Mouse (Mus musculus) spleen, embryonic (tissue): ENCODE results near the gene Fam49a.

Experiments used
- CTCF ChIA-PET: fragments of 350-600 bp; sonication (Branson Sonifier 250); formaldehyde crosslinking; loops from one replicate; lab custom pipeline; 2022; lab: Charles Lee

Gene Fam49a

DNA sequence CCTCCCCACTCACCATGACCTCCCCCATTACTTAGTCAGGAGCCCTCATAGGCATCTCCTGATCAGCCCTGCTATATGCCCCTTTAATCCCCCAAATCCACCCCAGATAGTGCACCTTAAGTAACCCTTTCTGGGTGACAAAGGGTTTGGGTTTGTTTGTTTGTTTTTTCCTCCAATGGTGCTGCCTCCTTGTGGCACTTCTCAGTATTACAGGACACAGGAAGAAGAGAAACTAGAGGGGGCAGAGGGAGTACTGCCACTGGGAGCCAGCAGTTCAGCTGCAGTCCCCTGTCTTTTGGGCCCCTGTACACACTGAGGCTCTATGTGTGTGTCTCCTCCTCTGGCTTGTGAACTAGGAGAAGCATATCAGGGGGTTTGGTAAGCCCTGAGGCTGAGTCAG is 51.5 kb downstream of the Fam49a start:
- CTCF ChIA-PET = no interaction called here

DNA sequence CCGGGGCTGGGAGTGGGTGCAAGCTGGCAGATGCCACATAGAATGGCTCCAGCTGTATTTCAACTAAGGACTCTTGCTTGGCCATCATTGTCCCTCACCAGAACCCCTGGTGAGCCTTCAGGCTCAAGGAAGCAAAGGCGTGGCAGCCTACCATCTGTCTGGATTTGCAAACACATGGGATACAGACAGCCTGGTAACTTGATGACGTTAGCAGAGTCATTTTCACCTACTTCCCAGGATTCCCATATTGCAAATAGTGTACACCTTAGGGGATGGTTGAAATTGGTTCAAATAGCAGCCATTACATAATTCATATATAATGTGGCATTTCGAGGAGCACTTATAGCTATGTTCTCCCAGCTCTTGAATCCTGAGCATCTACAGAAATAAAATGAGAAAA is 52.0 kb downstream of the Fam49a start:
- CTCF ChIA-PET = interaction anchor here (0.6 kb wide), 1 partner anchor 9 kb away, joined by 3 read pairs; no protein-coding TSS in a partner anchor

DNA sequence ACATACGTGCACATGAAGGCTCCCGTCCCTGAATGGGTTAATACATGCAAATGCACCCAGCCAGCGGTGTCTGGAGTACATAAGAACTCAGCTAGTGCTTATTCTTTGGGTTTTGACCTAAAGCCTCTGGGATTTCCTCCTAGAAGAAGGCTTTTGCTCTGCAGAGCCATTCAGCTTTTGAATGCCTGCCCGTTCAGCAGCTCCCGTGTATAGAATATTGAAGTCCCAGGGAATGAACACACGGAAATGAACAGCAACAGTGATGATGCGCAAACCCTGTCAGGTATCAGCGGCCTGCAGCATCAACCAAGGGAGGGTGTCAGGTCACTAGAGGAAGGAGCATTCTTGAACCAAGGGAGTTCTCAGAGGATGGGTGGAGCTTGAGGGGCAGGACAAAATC is 52.4 kb downstream of the Fam49a start:
- CTCF ChIA-PET = interaction anchor here (0.6 to 1.0 kb wide), 2 partner anchors 9 to 138 kb away, joined by 3 to 7 read pairs; no protein-coding TSS in a partner anchor

DNA sequence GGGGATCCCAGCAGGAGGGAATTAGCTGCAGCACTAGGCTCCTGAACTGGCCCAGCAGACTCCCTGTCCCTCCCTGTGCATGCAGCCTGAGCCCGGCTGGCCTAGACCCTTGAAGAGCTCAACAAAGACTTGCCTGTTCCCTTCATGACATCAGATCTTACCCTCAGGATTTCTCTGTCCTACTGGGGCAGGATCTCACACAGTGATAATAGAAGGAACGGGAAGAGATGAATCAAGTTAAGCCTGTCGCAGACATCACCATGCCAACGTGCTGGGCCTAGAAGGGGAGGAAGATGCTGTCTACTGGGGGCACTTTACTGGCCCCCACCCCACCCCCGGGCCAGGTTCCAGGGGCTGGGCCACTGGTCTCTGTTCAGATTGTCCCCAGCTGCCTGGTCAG is 53.1 kb downstream of the Fam49a start:
- CTCF ChIA-PET = interaction anchor here (0.6 to 1.0 kb wide), 3 partner anchors 77 to 1003 kb away, joined by 3 to 21 read pairs (median 7); no protein-coding TSS in a partner anchor

DNA sequence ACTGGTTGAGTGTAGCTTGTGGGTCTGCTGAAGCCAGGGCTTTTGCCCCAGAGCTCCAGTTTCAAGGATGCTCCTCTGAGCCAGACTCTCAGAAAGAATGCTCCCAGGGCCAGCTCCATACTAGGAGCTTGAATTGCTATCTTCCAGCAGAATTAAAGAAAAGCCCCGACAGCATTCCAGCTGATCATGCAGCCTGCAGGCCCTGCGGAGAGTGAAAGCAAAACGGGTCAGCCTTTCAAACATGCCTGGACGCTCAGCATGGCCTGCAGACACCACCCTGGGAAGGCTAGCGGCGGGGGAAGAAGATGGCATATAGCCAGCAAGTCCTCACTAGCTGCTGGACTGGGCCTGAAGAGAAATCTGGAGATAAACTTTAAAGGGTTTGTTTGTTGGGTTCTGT is 55.0 kb downstream of the Fam49a start:
- CTCF ChIA-PET = interaction anchor here (0.6 kb wide), 1 partner anchor 104 kb away, joined by 4 read pairs; no protein-coding TSS in a partner anchor

DNA sequence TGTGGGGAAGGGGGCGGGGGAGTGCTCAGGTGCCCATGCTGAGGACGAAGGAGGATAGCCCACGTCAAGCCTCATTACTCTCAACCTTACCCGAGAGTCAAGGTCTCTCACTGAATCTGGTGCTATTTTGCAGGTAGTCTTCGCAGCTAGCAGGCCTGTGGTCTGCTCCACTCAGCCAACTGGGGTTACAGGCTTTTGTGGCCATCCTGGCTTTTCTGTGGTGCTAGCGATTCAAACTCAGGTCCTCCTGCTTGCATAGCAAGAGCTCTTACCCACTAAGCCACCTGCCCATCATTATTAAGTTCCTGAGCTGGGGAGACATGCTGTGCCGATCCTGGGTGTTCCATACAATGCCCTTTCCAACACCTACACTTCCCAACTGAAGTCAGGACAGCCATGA is 55.7 kb downstream of the Fam49a start:
- CTCF ChIA-PET = no interaction called here

DNA sequence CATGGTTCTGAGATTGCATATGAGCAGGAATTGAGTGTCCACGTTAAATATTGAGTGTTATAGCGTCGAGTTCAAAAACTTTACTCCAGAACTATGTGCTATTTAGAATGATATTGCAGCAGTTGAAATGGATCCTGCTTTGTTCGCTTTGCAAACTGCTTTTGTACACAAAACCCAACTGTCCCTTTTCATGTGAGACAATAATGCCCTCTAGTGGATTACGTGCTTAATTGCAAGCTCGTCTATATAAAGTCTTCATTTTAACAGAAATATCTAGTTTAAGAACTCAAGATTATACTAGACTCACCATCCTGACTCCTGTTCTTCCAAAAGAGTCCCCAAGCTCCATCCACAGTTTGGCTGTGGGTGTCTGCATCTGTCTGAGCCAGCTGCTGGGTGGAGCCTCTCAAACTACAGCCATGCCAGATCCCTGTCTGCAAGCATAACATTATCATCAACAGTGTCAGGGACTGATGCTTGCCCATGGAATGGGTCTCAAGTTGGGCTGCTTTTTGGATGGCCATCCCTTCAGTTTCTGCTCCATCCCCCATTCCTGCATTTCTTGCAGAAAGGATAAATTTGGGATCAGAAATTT is 56.3 kb downstream of the Fam49a start:
- CTCF ChIA-PET = no interaction called here

DNA sequence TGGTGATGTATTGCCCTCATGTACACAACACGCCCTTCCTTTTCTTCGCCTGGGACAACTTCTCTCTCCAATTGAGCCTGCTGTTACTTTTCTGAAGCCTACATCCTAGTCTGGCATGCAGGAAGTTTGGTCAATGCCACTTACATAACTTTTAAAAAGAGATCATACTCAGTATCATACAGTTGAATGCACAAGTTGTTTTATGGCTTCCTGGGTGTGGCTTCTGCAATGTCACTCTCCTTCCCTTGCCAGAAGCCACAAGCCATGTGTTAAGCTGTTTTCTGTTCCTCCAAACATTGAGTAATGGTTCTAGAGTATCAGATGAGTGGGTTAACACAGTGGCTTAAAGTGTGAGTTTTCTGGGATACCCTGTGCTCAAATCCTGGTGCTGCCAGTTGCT is 58.8 kb downstream of the Fam49a start:
- CTCF ChIA-PET = interaction anchor here (2.3 kb wide), 1 partner anchor 144 kb away, joined by 7 read pairs; no protein-coding TSS in a partner anchor

- CTCF ChIA-PET = interaction anchor here (2.3 kb wide), 1 partner anchor 145 kb away, joined by 7 read pairs; no protein-coding TSS in a partner anchor
Measured at GRCm38 (mm10) chr12:12321111-12321510, 59.2 kb downstream of the Fam49a start.

DNA sequence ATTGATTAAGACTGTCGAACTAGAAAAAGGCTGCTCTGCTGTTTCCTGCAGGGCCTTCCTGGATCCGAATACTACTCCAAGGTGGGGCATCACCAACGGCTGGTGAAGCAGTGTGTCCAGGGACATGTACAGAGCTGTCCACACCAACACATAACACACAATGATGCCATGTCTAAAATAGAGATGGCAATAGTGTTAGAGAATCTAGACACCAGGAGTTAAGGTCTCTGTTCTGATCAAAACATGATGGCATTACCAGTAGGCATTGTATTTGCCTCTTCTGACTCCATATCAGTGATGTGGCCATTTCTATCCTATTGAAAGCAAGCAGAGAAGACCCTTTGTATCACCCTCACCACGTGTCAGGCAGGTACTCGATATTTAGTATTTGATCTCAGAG is 61.1 kb downstream of the Fam49a start:
- CTCF ChIA-PET = interaction anchor here (0.7 to 1.4 kb wide), 4 partner anchors 14 to 148 kb away, joined by 3 to 4 read pairs (median 3); no protein-coding TSS in a partner anchor

DNA sequence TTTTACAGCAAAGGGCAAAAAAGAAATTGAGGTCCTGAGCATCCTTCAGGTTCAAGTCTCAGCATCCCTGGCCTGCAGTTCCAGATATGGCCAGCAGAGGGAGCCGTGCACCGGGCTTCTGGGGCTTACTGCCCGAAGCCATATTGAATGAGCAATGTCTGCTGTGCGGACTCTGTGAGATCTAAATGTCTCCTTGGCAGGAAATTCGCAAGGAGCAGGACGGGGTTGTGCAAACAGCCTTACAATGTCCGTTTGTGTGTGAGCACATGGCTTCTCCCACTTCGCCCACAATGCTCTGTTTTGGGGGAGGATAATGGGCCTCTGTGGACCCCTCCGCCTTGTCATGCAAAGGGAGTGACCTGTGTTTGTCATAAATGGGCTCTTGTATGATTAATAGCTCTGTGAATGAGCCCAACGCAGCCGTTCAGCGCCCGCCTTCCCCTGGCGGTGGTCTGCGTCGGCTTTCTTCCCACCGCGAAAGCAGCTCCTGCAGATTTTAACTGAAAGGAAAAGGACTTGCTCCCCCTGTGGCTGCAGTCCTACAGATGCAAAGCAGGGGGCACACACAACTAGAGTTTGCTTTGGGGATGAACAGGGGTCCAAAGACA is 61.8 kb downstream of the Fam49a start:
- CTCF ChIA-PET = interaction anchor here (0.6 to 1.4 kb wide), 6 partner anchors 19 to 1044 kb away, joined by 3 to 7 read pairs (median 3); no protein-coding TSS in a partner anchor

DNA sequence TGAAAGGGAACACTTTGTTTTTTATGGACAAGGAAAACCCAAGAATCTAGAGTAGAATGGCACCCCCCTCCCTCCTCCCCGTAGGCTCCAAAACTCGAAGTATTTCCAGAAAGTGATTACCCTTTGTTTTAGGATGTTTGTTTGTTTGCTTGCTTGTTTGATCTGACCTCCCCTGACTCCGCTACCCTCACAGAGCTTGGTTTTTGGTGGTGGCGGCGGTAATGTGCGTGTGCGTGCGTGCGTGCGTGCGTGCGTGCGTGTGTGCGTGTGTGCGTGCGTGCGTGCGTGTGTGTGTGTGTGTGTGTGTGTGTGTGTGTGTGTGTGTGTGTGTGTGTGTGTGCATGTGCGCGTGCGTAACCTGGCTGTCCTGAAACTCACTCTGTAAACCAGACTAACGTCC is 62.3 kb downstream of the Fam49a start:
- CTCF ChIA-PET = interaction anchor here (0.6 to 1.4 kb wide), 6 partner anchors 12 to 1045 kb away, joined by 3 to 7 read pairs (median 4); no protein-coding TSS in a partner anchor

GRCm38 (mm10) chr12:12333526-12334310 is 71.8 kb downstream of the Fam49a start:
- CTCF ChIA-PET = no interaction called here

DNA sequence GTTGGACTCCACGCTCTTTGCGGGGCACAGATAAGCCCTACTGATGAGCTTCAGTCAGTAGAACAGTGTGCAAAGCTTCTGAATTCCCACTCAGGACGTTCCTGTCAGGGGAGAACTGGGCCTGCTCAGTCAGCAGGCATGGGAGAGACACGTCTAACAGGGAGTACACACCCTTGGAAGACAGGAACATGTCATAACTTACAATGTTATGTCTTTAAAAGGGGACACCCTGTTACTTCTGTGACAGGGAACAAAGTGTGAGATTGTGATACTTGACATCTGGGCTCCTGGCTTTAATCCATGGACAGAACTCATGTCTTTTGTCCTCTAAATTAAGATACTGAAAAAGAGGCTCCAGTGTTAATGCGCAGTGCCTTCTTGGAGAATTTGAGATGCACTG is 72.5 kb downstream of the Fam49a start:
- CTCF ChIA-PET = no interaction called here

DNA sequence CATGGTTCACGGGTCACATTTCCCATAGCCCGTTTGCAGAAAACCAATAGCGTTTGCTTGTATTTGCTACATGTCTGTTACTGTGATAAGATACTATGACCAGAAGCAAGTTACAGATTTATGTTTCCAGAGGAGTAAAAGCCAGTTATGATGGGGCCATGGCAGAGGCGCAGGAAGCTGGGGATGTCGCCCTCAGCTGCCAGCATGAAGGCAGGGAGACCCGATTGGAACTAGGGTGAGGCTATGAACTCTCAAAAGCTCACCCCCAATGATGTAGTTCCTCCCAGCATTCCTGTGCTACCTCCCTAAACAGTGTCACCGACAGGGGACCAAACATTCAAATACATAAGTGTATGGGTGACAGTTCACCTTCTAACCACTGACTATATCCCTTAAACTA is 73.6 kb downstream of the Fam49a start:
- CTCF ChIA-PET = no interaction called here

GRCm38 (mm10) chr12:12337378-12337777 is 75.4 kb downstream of the Fam49a start:
- CTCF ChIA-PET = interaction anchor here (0.6 kb wide), 1 partner anchor 15 kb away, joined by 3 read pairs; no protein-coding TSS in a partner anchor

DNA sequence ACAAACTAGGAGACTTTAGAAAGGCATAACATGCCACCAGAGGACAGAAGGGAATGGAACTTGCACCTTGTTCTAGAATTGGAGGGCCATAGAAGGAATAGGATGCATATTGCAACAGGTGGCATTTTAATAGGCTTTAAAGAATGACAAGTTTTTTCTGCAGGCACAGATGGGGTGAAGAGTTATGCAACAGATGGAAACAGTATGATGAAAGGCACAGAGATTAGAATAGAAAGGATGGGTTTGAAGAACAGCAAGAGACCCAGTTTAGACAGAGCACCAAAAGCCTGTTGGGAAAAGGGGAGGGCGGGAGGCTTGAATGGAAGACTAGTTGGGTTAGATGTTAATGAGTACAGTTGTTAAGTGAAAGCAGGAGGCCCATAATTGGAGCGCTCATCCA is 81.4 kb downstream of the Fam49a start:
- CTCF ChIA-PET = no interaction called here

DNA sequence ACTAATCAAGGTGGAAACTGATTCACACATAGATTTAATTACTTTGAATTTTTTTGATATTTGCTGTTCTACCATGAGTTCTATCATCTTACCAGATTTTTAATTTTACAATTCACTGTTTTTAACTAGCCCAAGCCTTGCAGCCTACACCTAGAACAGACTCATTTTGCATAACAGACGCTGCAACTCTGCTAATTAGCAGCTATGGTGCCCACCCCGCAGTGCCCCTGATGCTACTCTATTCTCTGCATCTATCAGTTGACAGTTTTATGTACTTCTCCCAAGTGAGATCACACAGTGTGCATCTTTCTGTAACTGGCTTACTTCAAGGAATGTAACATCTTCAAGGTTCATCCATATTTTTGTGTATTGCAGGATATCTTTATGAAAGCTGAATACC is 86.7 kb downstream of the Fam49a start:
- CTCF ChIA-PET = no interaction called here

GRCm38 (mm10) chr12:12349645-12350288 is 87.8 kb downstream of the Fam49a start:
- CTCF ChIA-PET = no interaction called here

DNA sequence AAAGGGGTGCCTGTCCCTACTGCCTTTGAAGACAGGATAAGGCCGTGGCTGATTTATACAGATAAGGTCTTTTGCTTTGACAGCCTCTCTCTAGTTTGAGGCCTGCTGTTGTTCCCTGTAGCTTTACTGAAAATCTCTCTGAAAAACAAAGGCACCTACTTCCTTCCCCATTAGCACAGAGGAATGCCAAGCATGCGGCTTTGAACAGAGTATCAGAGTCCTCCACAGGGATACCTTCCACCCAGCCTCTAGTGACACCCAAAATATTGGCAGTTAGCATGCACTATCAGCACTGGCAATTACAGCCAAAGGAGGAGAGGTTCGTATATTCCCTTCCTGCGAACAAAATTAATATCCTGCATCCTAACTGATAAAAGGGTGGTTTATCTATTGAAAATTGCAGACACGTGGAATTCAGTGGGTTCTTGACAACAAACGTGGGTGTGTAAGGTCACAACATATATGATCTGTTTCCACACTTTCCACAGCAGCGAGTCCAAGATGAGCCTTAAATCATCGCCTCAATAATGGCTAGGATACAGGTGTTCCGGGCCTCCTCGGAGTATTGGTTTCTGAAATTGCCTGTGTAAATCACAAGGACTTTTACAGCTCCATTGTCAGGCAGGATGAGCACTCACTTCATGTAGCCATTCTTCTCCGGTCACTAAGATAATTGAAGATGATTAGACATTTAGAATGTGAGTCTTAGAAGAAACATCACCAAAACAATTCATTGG is 90.0 kb downstream of the Fam49a start:
- CTCF ChIA-PET = interaction anchor here (0.6 kb wide), 1 partner anchor 105 kb away, joined by 3 read pairs; no protein-coding TSS in a partner anchor
